Mouse (Mus musculus): ENCODE measurements around the gene Man1c1. TPM values are rescaled to one million over a fixed set of nuclear protein-coding genes. Genes with fewer than 3 reads are reported as not detected.

The Man1c1 gene
- polyA plus RNA-seq, 2 experiments: 5.1 to 9.1 TPM

GRCm38 (mm10) chr4:134612070-134612667, 91.9 kb downstream of the Man1c1 start:
- peak; percentile 32 for DNase-seq (ENCODE audit: low spot score)
- ATAC-seq (ENCODE audit: low FRiP score, low read depth): peak; percentile 54; the same call in 1 of the 2 replicates
- Histone ChIP-seq H3K27ac (replicated peaks; ENCODE audit: low read depth, low read length) (peak overlapping the region; percentile 55), H3K4me2 (replicated peaks; ENCODE audit: low read depth, low read length, severe bottlenecking) (no peak overlapping the region), H3K4me3 (replicated peaks; ENCODE audit: low read length) (no peak overlapping the region), H3K36me3 (ENCODE audit: control insufficient read depth, insufficient read depth, low read length) (no peaks in the 10 kb centered on the region), H3K4me1 (ENCODE audit: control insufficient read depth, insufficient read depth, low read length) (peaks cover 20% of the 10 kb centered on the region), H3K27me3 (ENCODE audit: control insufficient read depth, insufficient read depth, low read length) (no peaks in the 10 kb centered on the region), H3K9me3 (ENCODE audit: control insufficient read depth, low read length) (no peaks in the 10 kb centered on the region), H3K9ac (ENCODE audit: low read depth, low read length, severe bottlenecking) (no peak overlapping the region)
- TF ChIP-seq POLR2A (IDR thresholded peaks at IDR 0.05; ENCODE audit: borderline replicate concordance, extremely low read depth, insufficient read depth, insufficient read length): no peak
- 43% methylated on average over 16 of the region's 16 CpGs for WGBS

- no peak for DNase-seq (ENCODE audit: low spot score)
- TF ChIP-seq POLR2A (IDR thresholded peaks at IDR 0.05; ENCODE audit: borderline replicate concordance, extremely low read depth, insufficient read depth, insufficient read length): no peak
Measured at GRCm38 (mm10) chr4:134610616-134611015, 93.5 kb downstream of the Man1c1 start.

GRCm38 (mm10) chr4:134607679-134608078, 96.4 kb downstream of the Man1c1 start:
- DNase-seq (ENCODE audit: low spot score) (no peak), ATAC-seq (ENCODE audit: low FRiP score, low read depth) (no peak)
- H3K4me2 ChIP-seq (replicated peaks; ENCODE audit: low read depth, low read length, severe bottlenecking): no peak overlapping the region
- no peaks in the 10 kb centered on the region for H3K27me3 ChIP-seq (ENCODE audit: control insufficient read depth, insufficient read depth, low read length)
- peaks cover 16% of the 10 kb centered on the region for H3K4me1 ChIP-seq (ENCODE audit: control insufficient read depth, insufficient read depth, low read length)
- H3K36me3 ChIP-seq (ENCODE audit: control insufficient read depth, insufficient read depth, low read length): no peaks in the 10 kb centered on the region
- no peaks in the 10 kb centered on the region for H3K9me3 ChIP-seq (ENCODE audit: control insufficient read depth, low read length)
- no peak overlapping the region for H3K9ac ChIP-seq (ENCODE audit: low read depth, low read length, severe bottlenecking)
- no peak for TF ChIP-seq POLR2A (IDR thresholded peaks at IDR 0.05; ENCODE audit: borderline replicate concordance, extremely low read depth, insufficient read depth, insufficient read length)
- H3K27ac ChIP-seq (replicated peaks; ENCODE audit: low read depth, low read length): no peak overlapping the region
- H3K4me3 ChIP-seq (replicated peaks; ENCODE audit: low read length): no peak overlapping the region
- WGBS: 84% methylated on average over 5 of the region's 5 CpGs

More at GRCm38 (mm10) chr4:134610616-134611015, 93.5 kb downstream of the Man1c1 start:
- no peak overlapping the region for H3K4me2 ChIP-seq (replicated peaks; ENCODE audit: low read depth, low read length, severe bottlenecking)
- H3K4me1 ChIP-seq (ENCODE audit: control insufficient read depth, insufficient read depth, low read length): peaks cover 16% of the 10 kb centered on the region
- H3K9me3 ChIP-seq (ENCODE audit: control insufficient read depth, low read length): no peaks in the 10 kb centered on the region
- WGBS: 79% methylated on average over 3 of the region's 3 CpGs
- H3K27me3 ChIP-seq (ENCODE audit: control insufficient read depth, insufficient read depth, low read length): no peaks in the 10 kb centered on the region
- H3K36me3 ChIP-seq (ENCODE audit: control insufficient read depth, insufficient read depth, low read length): no peaks in the 10 kb centered on the region
- no peak overlapping the region for H3K9ac ChIP-seq (ENCODE audit: low read depth, low read length, severe bottlenecking)
- H3K27ac ChIP-seq (replicated peaks; ENCODE audit: low read depth, low read length): no peak overlapping the region
- H3K4me3 ChIP-seq (replicated peaks; ENCODE audit: low read length): no peak overlapping the region
- ATAC-seq (ENCODE audit: low FRiP score, low read depth): no peak

DNA sequence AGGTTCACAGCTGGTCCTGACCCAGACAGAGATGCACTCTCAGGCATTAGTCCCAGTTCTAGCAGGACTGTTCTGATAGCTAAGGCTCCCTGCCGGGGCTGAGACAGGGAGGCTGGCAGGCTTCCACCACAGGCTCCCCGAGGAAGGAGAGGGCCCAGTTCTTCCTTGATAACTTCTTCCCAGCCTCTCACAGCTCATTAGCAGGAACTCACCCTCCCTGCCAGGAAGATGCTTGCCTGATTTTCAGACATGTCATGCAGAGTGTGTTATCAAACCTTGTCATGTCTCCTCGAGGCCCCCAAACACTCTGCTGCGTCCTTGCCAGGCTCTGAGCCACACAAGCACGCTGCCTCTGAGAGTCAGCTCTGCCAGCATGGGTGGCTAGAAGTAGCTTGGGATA, 98.0 kb downstream of the Man1c1 start:
- Histone ChIP-seq H3K4me1 (ENCODE audit: control insufficient read depth, insufficient read depth, low read length) (peaks cover 5% of the 10 kb centered on the region; the same call in 1 of the 2 replicates), H3K4me2 (replicated peaks; ENCODE audit: low read depth, low read length, severe bottlenecking) (no peak overlapping the region), H3K4me3 (replicated peaks; ENCODE audit: low read length) (no peak overlapping the region), H3K27me3 (ENCODE audit: control insufficient read depth, insufficient read depth, low read length) (no peaks in the 10 kb centered on the region), H3K9me3 (ENCODE audit: control insufficient read depth, low read length) (no peaks in the 10 kb centered on the region), H3K9ac (ENCODE audit: low read depth, low read length, severe bottlenecking) (no peak overlapping the region), H3K36me3 (ENCODE audit: control insufficient read depth, insufficient read depth, low read length) (no peaks in the 10 kb centered on the region), H3K27ac (replicated peaks; ENCODE audit: low read depth, low read length) (no peak overlapping the region)
- no peak for ATAC-seq (ENCODE audit: low FRiP score, low read depth)
- no peak for DNase-seq (ENCODE audit: low spot score)
- TF ChIP-seq POLR2A (IDR thresholded peaks at IDR 0.05; ENCODE audit: borderline replicate concordance, extremely low read depth, insufficient read depth, insufficient read length): no peak
- 55% methylated on average over 5 of the region's 5 CpGs for WGBS

GRCm38 (mm10) chr4:134604472-134604871, 99.6 kb downstream of the Man1c1 start:
- no peaks in the 10 kb centered on the region for H3K9me3 ChIP-seq (ENCODE audit: control insufficient read depth, low read length)
- H3K36me3 ChIP-seq (ENCODE audit: control insufficient read depth, insufficient read depth, low read length): no peaks in the 10 kb centered on the region
- peaks cover 3% of the 10 kb centered on the region; the same call in 1 of the 2 replicates for H3K4me1 ChIP-seq (ENCODE audit: control insufficient read depth, insufficient read depth, low read length)
- H3K4me3 ChIP-seq (replicated peaks; ENCODE audit: low read length): no peak overlapping the region
- no peak overlapping the region for H3K9ac ChIP-seq (ENCODE audit: low read depth, low read length, severe bottlenecking)
- ATAC-seq (ENCODE audit: low FRiP score, low read depth) (no peak), DNase-seq (ENCODE audit: low spot score) (no peak)
- H3K27ac ChIP-seq (replicated peaks; ENCODE audit: low read depth, low read length): no peak overlapping the region
- 33% methylated on average over 4 of the region's 4 CpGs for WGBS
- H3K4me2 ChIP-seq (replicated peaks; ENCODE audit: low read depth, low read length, severe bottlenecking): no peak overlapping the region
- no peak for TF ChIP-seq POLR2A (IDR thresholded peaks at IDR 0.05; ENCODE audit: borderline replicate concordance, extremely low read depth, insufficient read depth, insufficient read length)
- H3K27me3 ChIP-seq (ENCODE audit: control insufficient read depth, insufficient read depth, low read length): no peaks in the 10 kb centered on the region

All from limb, embryonic 14.5 days (tissue).